9 mouse cellular contexts compared by ENCODE assay signal in the genomic region with DNA sequence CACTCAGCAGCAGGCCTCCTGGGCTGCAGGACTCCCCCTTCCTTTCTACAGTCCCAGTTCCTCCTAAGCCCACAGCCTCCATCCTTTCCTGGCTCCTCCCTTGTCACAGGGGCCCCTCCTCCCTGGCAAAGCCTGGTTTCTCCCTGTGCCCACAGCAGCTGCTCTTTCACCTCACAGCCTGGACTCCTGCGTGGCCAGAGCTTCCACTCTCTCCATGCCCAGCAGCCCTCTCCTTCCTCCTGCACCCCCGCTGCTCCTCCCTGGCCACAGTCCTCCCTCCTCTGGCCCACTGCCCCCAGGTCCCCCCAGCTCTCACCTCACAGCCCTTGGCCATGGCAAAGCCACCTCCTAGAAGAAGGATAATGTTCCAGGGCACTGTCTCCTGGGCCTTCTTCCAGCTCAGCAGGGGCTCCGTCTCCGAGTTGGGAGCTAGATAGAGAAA. TPM values are rescaled to one million over a fixed set of nuclear protein-coding genes. Genes with fewer than 3 reads are reported as not detected.
DNase-seq lines count a peak whose midpoint lies in the region; ATAC-seq and TF ChIP-seq lines count a peak whose summit lies in the region.
"Had no signal": no experiment of that assay in that cellular context is flagged by ENCODE, and none has a peak within 500 bp of the region (broad histone marks: within the 10 kb centered on the region; RNA-seq: fewer than 3 reads in every experiment).

No protein-coding gene starts in this region.

- no peak overlapping the region for H3K9ac ChIP-seq in forebrain, embryonic 16.5 days (replicated peaks; ENCODE audit: low read depth, low read length)
- H3K9ac ChIP-seq in limb, embryonic 13.5 days, result 0 out of 2 replicates have a peak overlapping the region, but pooled peaks have one; percentile 9
- no peak overlapping the region; the same call in 1 of the 2 replicates for H3K9ac ChIP-seq in heart, embryonic 12.5 days
- H3K9ac ChIP-seq: stomach, embryonic 15.5 days had no signal

- H3K4me3 ChIP-seq in forebrain, embryonic 16.5 days (replicated peaks; ENCODE audit: low read length), result no peak overlapping the region
- H3K4me3 ChIP-seq in limb, embryonic 13.5 days, result no peak overlapping the region
- no peak overlapping the region for H3K4me3 ChIP-seq in thymus, adult 2 months (ENCODE audit: control insufficient read depth, insufficient read depth, low read length)
- H3K4me3 ChIP-seq in heart, embryonic 12.5 days, result no peak overlapping the region
- H3K4me3 ChIP-seq: stomach, embryonic 15.5 days had no signal

- no peak for TF ChIP-seq CTCF in thymus, adult 2 months (IDR thresholded peaks at IDR 0.05; ENCODE audit: borderline replicate concordance, control insufficient read depth, extremely low read depth, insufficient read depth, low read length, poor library complexity)

- H3K4me1 ChIP-seq in forebrain, embryonic 16.5 days (replicated peaks; ENCODE audit: control insufficient read depth, insufficient read depth, low read length), result peaks cover 23% of the 10 kb centered on the region
- H3K4me1 ChIP-seq in limb, embryonic 13.5 days, result peaks cover 34% of the 10 kb centered on the region
- H3K4me1 ChIP-seq in thymus, adult 2 months (replicated peaks; ENCODE audit: control insufficient read depth, insufficient read depth, low read length), result no peaks in the 10 kb centered on the region
- peaks cover 39% of the 10 kb centered on the region for H3K4me1 ChIP-seq in heart, embryonic 12.5 days (replicated peaks)
- H3K4me1 ChIP-seq: stomach, embryonic 15.5 days had no signal

- peak; percentile 75 for ATAC-seq in forebrain, embryonic 16.5 days
- no peak for ATAC-seq in limb, embryonic 13.5 days (ENCODE audit: low FRiP score, low read depth)
- ATAC-seq in heart, embryonic 12.5 days (ENCODE audit: insufficient number of reproducible peaks, low FRiP score), result no peak; the same call in 1 of the 2 replicates

- no peaks in the 10 kb centered on the region for H3K36me3 ChIP-seq in forebrain, embryonic 16.5 days (ENCODE audit: control insufficient read depth, insufficient read depth)
- no peaks in the 10 kb centered on the region for H3K36me3 ChIP-seq in limb, embryonic 13.5 days
- no peaks in the 10 kb centered on the region for H3K36me3 ChIP-seq in thymus, adult 2 months (ENCODE audit: control insufficient read depth, insufficient read depth, low read length)
- no peaks in the 10 kb centered on the region for H3K36me3 ChIP-seq in heart, embryonic 12.5 days
- H3K36me3 ChIP-seq: stomach, embryonic 15.5 days had no signal

- DNase-seq in MN1 (ENCODE audit: low spot score), result peak; percentile 43
- peak; percentile 37 to 49 for DNase-seq in cerebellum, adult 18-20 months
- DNase-seq in ovary, postnatal 10 days (ENCODE audit: low spot score), result no peak
- no peak for DNase-seq in thymus, adult 2 months

- TF ChIP-seq POLR2A in thymus, adult 2 months (IDR thresholded peaks at IDR 0.05; ENCODE audit: control insufficient read depth, extremely low read depth, insufficient read depth, low read length, poor library complexity), result no peak

- H3K27ac ChIP-seq in forebrain, embryonic 16.5 days (ENCODE audit: low read length), result peak overlapping the region; percentile 82
- H3K27ac ChIP-seq in limb, embryonic 13.5 days, result no peak overlapping the region
- H3K27ac ChIP-seq in thymus, adult 2 months (ENCODE audit: control insufficient read depth, insufficient read depth, low read length), result no peak overlapping the region
- H3K27ac ChIP-seq in heart, embryonic 12.5 days (ENCODE audit: poor library complexity, severe bottlenecking), result no peak overlapping the region
- H3K27ac ChIP-seq: stomach, embryonic 15.5 days had no signal

- 30% methylated on average over 4 of the region's 4 CpGs for WGBS in forebrain, embryonic 16.5 days
- 69% methylated on average over 4 of the region's 4 CpGs for WGBS in limb, embryonic 13.5 days
- WGBS in thymus, adult 2 months, result 82% methylated on average over 4 of the region's 4 CpGs
- 60% methylated on average over 4 of the region's 4 CpGs for WGBS in heart, embryonic 12.5 days

- H3K4me2 ChIP-seq in forebrain, embryonic 16.5 days (ENCODE audit: low read length), result no peak overlapping the region
- H3K4me2 ChIP-seq in limb, embryonic 13.5 days (replicated peaks), result no peak overlapping the region
- H3K4me2 ChIP-seq in heart, embryonic 12.5 days, result no peak overlapping the region
- H3K4me2 ChIP-seq: stomach, embryonic 15.5 days had no signal

- H3K27me3 ChIP-seq in forebrain, embryonic 16.5 days (replicated peaks; ENCODE audit: control insufficient read depth, insufficient read depth, low read length), result no peaks in the 10 kb centered on the region
- H3K27me3 ChIP-seq in limb, embryonic 13.5 days, result no peaks in the 10 kb centered on the region
- no peaks in the 10 kb centered on the region; the same call in 1 of the 2 replicates for H3K27me3 ChIP-seq in thymus, adult 2 months (ENCODE audit: control insufficient read depth, insufficient read depth, low read length)
- H3K27me3 ChIP-seq in heart, embryonic 12.5 days (replicated peaks), result no peaks in the 10 kb centered on the region
- H3K27me3 ChIP-seq: stomach, embryonic 15.5 days had no signal

- no peaks in the 10 kb centered on the region for H3K9me3 ChIP-seq in forebrain, embryonic 16.5 days (ENCODE audit: control insufficient read depth, low read length)
- H3K9me3 ChIP-seq in limb, embryonic 13.5 days, result no peaks in the 10 kb centered on the region
- no peaks in the 10 kb centered on the region for H3K9me3 ChIP-seq in heart, embryonic 12.5 days (replicated peaks)
- H3K9me3 ChIP-seq: stomach, embryonic 15.5 days had no signal

RNA-seq across cellular contexts. Expression of a gene that starts 19.5 kb away (rescaled TPM):
- not detected in 2 replicates for polyA plus RNA-seq in forebrain, embryonic 16.5 days (2015; fragmentation: Nextera tagmentation; extraction: Ambion mirVana)
- polyA plus RNA-seq in limb, embryonic 13.5 days (2015; fragmentation: Nextera tagmentation; extraction: Ambion mirVana), result 0.05 TPM in 1 of 2 replicates, not detected in the other
- 0.37 and 0.44 TPM in 2 replicates for polyA plus RNA-seq in thymus, adult 2 months (2012; rRNA removed)
- 0.11 TPM in 1 of 2 replicates, not detected in the other for polyA plus RNA-seq in heart, embryonic 12.5 days (2016; fragmentation: Nextera tagmentation; extraction: Ambion mirVana)

RNA-seq across cellular contexts. Expression of a gene that starts 31.6 kb away (rescaled TPM):
- polyA plus RNA-seq in forebrain, embryonic 16.5 days (2015; fragmentation: Nextera tagmentation; extraction: Ambion mirVana), result 12.3 and 13.4 TPM in 2 replicates
- polyA plus RNA-seq in limb, embryonic 13.5 days (2015; fragmentation: Nextera tagmentation; extraction: Ambion mirVana), result 10.0 and 10.4 TPM in 2 replicates
- 0.23 and 0.31 TPM in 2 replicates for polyA plus RNA-seq in thymus, adult 2 months (2012; rRNA removed)
- polyA plus RNA-seq in heart, embryonic 12.5 days (2016; fragmentation: Nextera tagmentation; extraction: Ambion mirVana), result 9.7 and 10.1 TPM in 2 replicates

RNA-seq across cellular contexts. Expression of a gene that starts 51.2 kb away (rescaled TPM):
- 6.3 and 6.6 TPM in 2 replicates for polyA plus RNA-seq in forebrain, embryonic 16.5 days (2015; fragmentation: Nextera tagmentation; extraction: Ambion mirVana)
- polyA plus RNA-seq in limb, embryonic 13.5 days (2015; fragmentation: Nextera tagmentation; extraction: Ambion mirVana), result 0.31 and 0.75 TPM in 2 replicates
- not detected in 2 replicates for polyA plus RNA-seq in thymus, adult 2 months (2012; rRNA removed)
- 0.08 TPM in 1 of 2 replicates, not detected in the other for polyA plus RNA-seq in heart, embryonic 12.5 days (2016; fragmentation: Nextera tagmentation; extraction: Ambion mirVana)

RNA-seq across cellular contexts. Expression of a gene that starts 53.3 kb away (rescaled TPM):
- 6.5 and 9.7 TPM in 2 replicates for polyA plus RNA-seq in forebrain, embryonic 16.5 days (2015; fragmentation: Nextera tagmentation; extraction: Ambion mirVana)
- polyA plus RNA-seq in limb, embryonic 13.5 days (2015; fragmentation: Nextera tagmentation; extraction: Ambion mirVana), result 0.13 and 0.15 TPM in 2 replicates
- polyA plus RNA-seq in thymus, adult 2 months (2012; rRNA removed), result 2.1 and 2.2 TPM in 2 replicates
- polyA plus RNA-seq in heart, embryonic 12.5 days (2016; fragmentation: Nextera tagmentation; extraction: Ambion mirVana), result 0.06 and 0.19 TPM in 2 replicates
- polyA plus RNA-seq: limb, embryonic 11.5 days had no signal

Comparison
In these comparisons a context has a peak if more than half of its experiments do, and no peak if none do; other contexts are left out.
1. DNase-seq: peak in MN1 (single experiment) and cerebellum, adult 18-20 months (2 of 2); none in ovary, postnatal 10 days (single experiment) and thymus, adult 2 months (single experiment).